ENCODE assay signal across 26 mouse cellular contexts in the genomic region with DNA sequence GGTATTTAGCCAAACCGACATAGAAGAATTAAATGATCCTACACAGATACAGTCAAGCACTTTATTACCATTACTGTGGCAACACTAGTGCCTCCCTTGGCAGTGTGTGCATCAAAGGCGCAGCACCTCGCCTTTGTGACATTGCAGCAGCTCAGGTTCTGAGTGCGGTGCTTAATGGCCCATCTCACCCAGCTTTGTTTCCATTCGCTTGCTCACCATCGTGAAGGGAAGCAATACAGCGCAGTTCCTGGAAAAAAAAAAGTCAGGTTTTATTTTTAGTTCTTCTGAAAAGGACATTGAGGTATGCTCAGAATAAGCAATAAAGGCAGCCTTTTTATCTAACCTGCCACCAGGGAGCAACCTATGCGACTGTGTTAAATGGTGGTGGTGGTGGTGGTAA. TPM values are rescaled to one million over a fixed set of nuclear protein-coding genes. Genes with fewer than 3 reads are reported as not detected.
DNase-seq lines count a peak whose midpoint lies in the region; ATAC-seq and TF ChIP-seq lines count a peak whose summit lies in the region.
"Had no signal": no experiment of that assay in that cellular context is flagged by ENCODE, and none has a peak within 500 bp of the region (broad histone marks: within the 10 kb centered on the region; RNA-seq: fewer than 3 reads in every experiment).

No protein-coding gene starts in this region.

- DNase-seq in kidney, postnatal 0 days (ENCODE audit: low spot score), result peak; percentile 51
- peak; percentile 56 to 60 for DNase-seq in spleen, postnatal 36 days (ENCODE audit: low spot score in 2 of 2)
- DNase-seq in spleen, adult 12 weeks (ENCODE audit: low spot score), result no peak
- DNase-seq in ZHBTc4 (ENCODE audit: low read depth, low spot score), result peak; percentile 34
- DNase-seq in hindbrain, embryonic 10.5 days (ENCODE audit: low spot score), result no peak
- DNase-seq: adrenal gland, adult 2 months; adrenal gland, postnatal 14 days; cerebellum, adult 11-12 months; cerebellum, adult 9-10 months; cerebellum, postnatal 14 days; gastrocnemius, postnatal 10 days; gastrocnemius, postnatal 36 days; heart, adult 2 months; heart, postnatal 14 days; heart, postnatal 4 days had no signal

- no peaks in the 10 kb centered on the region for H3K4me1 ChIP-seq in kidney, postnatal 0 days (replicated peaks; ENCODE audit: insufficient read depth, low read length)
- no peaks in the 10 kb centered on the region for H3K4me1 ChIP-seq in kidney, embryonic 14.5 days (ENCODE audit: control insufficient read depth, insufficient read depth, low read length)
- H3K4me1 ChIP-seq in intestine, embryonic 15.5 days (replicated peaks), result no peaks in the 10 kb centered on the region
- no peaks in the 10 kb centered on the region for H3K4me1 ChIP-seq in hindbrain, embryonic 10.5 days (replicated peaks)
- H3K4me1 ChIP-seq: forebrain, embryonic 10.5 days; forebrain, embryonic 13.5 days; heart, embryonic 10.5 days; hindbrain, embryonic 12.5 days; hindbrain, embryonic 15.5 days had no signal

- H3K9ac ChIP-seq in kidney, postnatal 0 days (ENCODE audit: low read depth, low read length), result no peak overlapping the region
- H3K9ac ChIP-seq in kidney, embryonic 14.5 days (ENCODE audit: low read depth, low read length), result no peak overlapping the region
- no peak overlapping the region for H3K9ac ChIP-seq in intestine, embryonic 15.5 days
- H3K9ac ChIP-seq: forebrain, embryonic 13.5 days; heart, embryonic 13.5 days; hindbrain, embryonic 12.5 days; hindbrain, embryonic 15.5 days had no signal

- H3K27me3 ChIP-seq in kidney, postnatal 0 days (ENCODE audit: insufficient read depth, low read length), result no peaks in the 10 kb centered on the region
- H3K27me3 ChIP-seq in kidney, embryonic 14.5 days (ENCODE audit: control insufficient read depth, insufficient read depth, low read length), result no peaks in the 10 kb centered on the region
- no peaks in the 10 kb centered on the region for H3K27me3 ChIP-seq in intestine, embryonic 15.5 days (replicated peaks)
- H3K27me3 ChIP-seq in hindbrain, embryonic 10.5 days (ENCODE audit: insufficient read depth, poor library complexity, severe bottlenecking), result no peaks in the 10 kb centered on the region
- H3K27me3 ChIP-seq: forebrain, embryonic 13.5 days; heart, embryonic 13.5 days; hindbrain, embryonic 12.5 days; hindbrain, embryonic 15.5 days; Patski had no signal

- WGBS in kidney, postnatal 0 days, result 58% methylated on average over 8 of the region's 8 CpGs
- WGBS in kidney, embryonic 14.5 days, result 68% methylated on average over 8 of the region's 8 CpGs
- 85% methylated on average over 8 of the region's 8 CpGs for WGBS in intestine, embryonic 15.5 days
- WGBS in hindbrain, embryonic 10.5 days, result 95% methylated on average over 8 of the region's 8 CpGs

- H3K27ac ChIP-seq in kidney, postnatal 0 days, result no peak overlapping the region
- no peak overlapping the region for H3K27ac ChIP-seq in kidney, embryonic 14.5 days (ENCODE audit: low read depth, low read length)
- H3K27ac ChIP-seq in intestine, embryonic 15.5 days, result no peak overlapping the region
- H3K27ac ChIP-seq in hindbrain, embryonic 10.5 days, result no peak overlapping the region
- H3K27ac ChIP-seq: forebrain, embryonic 10.5 days; forebrain, embryonic 13.5 days; heart, adult 2 months; heart, embryonic 10.5 days; heart, embryonic 13.5 days; hindbrain, embryonic 12.5 days had no signal

- no peak overlapping the region for H3K4me3 ChIP-seq in kidney, postnatal 0 days (replicated peaks; ENCODE audit: low read depth, low read length)
- no peak overlapping the region for H3K4me3 ChIP-seq in kidney, embryonic 14.5 days (ENCODE audit: low read length)
- no peak overlapping the region for H3K4me3 ChIP-seq in intestine, embryonic 15.5 days (replicated peaks)
- H3K4me3 ChIP-seq in hindbrain, embryonic 10.5 days, result no peak overlapping the region
- H3K4me3 ChIP-seq: forebrain, embryonic 10.5 days; forebrain, embryonic 13.5 days; heart, adult 2 months; heart, embryonic 10.5 days; heart, embryonic 13.5 days; hindbrain, embryonic 12.5 days; hindbrain, embryonic 15.5 days had no signal

- 0 out of 2 replicates have a peak, but pooled peaks have one; percentile 6 for TF ChIP-seq CTCF in kidney, postnatal 0 days (IDR thresholded peaks at IDR 0.05; ENCODE audit: low read depth)

- no peak overlapping the region for H3K4me2 ChIP-seq in kidney, postnatal 0 days (ENCODE audit: low read length)
- H3K4me2 ChIP-seq in kidney, embryonic 14.5 days (replicated peaks; ENCODE audit: low read depth, low read length), result no peak overlapping the region
- H3K4me2 ChIP-seq in intestine, embryonic 15.5 days (replicated peaks), result no peak overlapping the region
- H3K4me2 ChIP-seq: forebrain, embryonic 13.5 days; heart, embryonic 13.5 days; hindbrain, embryonic 12.5 days; hindbrain, embryonic 15.5 days had no signal

- ATAC-seq in kidney, postnatal 0 days (replicated peaks; ENCODE audit: low FRiP score, low read depth), result no peak
- no peak; the same call in 1 of the 2 replicates for ATAC-seq in kidney, embryonic 14.5 days (ENCODE audit: low FRiP score, low TSS enrichment)
- no peak for ATAC-seq in intestine, embryonic 15.5 days
- ATAC-seq: forebrain, embryonic 13.5 days; forebrain, embryonic 16.5 days; Patski had no signal

- H3K9me3 ChIP-seq in kidney, postnatal 0 days (replicated peaks; ENCODE audit: low read length), result no peaks in the 10 kb centered on the region
- H3K9me3 ChIP-seq in kidney, embryonic 14.5 days (ENCODE audit: control insufficient read depth, low read length), result no peaks in the 10 kb centered on the region
- H3K9me3 ChIP-seq in intestine, embryonic 15.5 days, result no peaks in the 10 kb centered on the region
- H3K9me3 ChIP-seq in hindbrain, embryonic 10.5 days, result peaks cover 14% of the 10 kb centered on the region
- H3K9me3 ChIP-seq: forebrain, embryonic 13.5 days; hindbrain, embryonic 15.5 days had no signal

- H3K36me3 ChIP-seq in kidney, postnatal 0 days (ENCODE audit: insufficient read depth, low read length), result no peaks in the 10 kb centered on the region
- H3K36me3 ChIP-seq in kidney, embryonic 14.5 days (ENCODE audit: control insufficient read depth, insufficient read depth, low read length), result no peaks in the 10 kb centered on the region
- H3K36me3 ChIP-seq in intestine, embryonic 15.5 days, result no peaks in the 10 kb centered on the region
- H3K36me3 ChIP-seq in hindbrain, embryonic 10.5 days, result no peaks in the 10 kb centered on the region
- H3K36me3 ChIP-seq: forebrain, embryonic 10.5 days; G1E; heart, embryonic 10.5 days; heart, embryonic 13.5 days; hindbrain, embryonic 12.5 days; hindbrain, embryonic 15.5 days had no signal

RNA-seq across cellular contexts. Expression of gene Lyrm7, which starts 33.9 kb away (rescaled TPM):
- 7.3 and 7.7 TPM in 2 replicates for polyA plus RNA-seq in kidney, postnatal 0 days (2015; fragmentation: Nextera tagmentation; extraction: Ambion mirVana)
- 6.7 and 9.6 TPM in 2 replicates for polyA plus RNA-seq in kidney, embryonic 14.5 days (2014; fragmentation: Nextera tagmentation; extraction: Ambion mirVana)
- 8.9 and 9.4 TPM in 2 replicates for polyA plus RNA-seq in intestine, embryonic 15.5 days (2015; fragmentation: Nextera tagmentation; extraction: Ambion mirVana)
- polyA plus RNA-seq in hindbrain, embryonic 10.5 days (2016; fragmentation: Nextera tagmentation; extraction: Ambion mirVana), result 3.0 and 5.2 TPM in 2 replicates

RNA-seq across cellular contexts. Expression of gene Cdc42se2, which starts 39.3 kb away (rescaled TPM):
- polyA plus RNA-seq in kidney, postnatal 0 days (2015; fragmentation: Nextera tagmentation; extraction: Ambion mirVana), result 64.3 and 72.7 TPM in 2 replicates
- polyA plus RNA-seq in kidney, embryonic 14.5 days (2014; fragmentation: Nextera tagmentation; extraction: Ambion mirVana), result 59.3 and 110 TPM in 2 replicates
- 70.6 and 72.5 TPM in 2 replicates for polyA plus RNA-seq in intestine, embryonic 15.5 days (2015; fragmentation: Nextera tagmentation; extraction: Ambion mirVana)
- 212 and 247 TPM in 2 replicates for polyA plus RNA-seq in hindbrain, embryonic 10.5 days (2016; fragmentation: Nextera tagmentation; extraction: Ambion mirVana)

RNA-seq across cellular contexts. Expression of gene Hint1, which starts 39.4 kb away (rescaled TPM):
- polyA plus RNA-seq in kidney, postnatal 0 days (2015; fragmentation: Nextera tagmentation; extraction: Ambion mirVana), result 1,015 and 1,085 TPM in 2 replicates
- polyA plus RNA-seq in kidney, embryonic 14.5 days (2014; fragmentation: Nextera tagmentation; extraction: Ambion mirVana), result 720 and 912 TPM in 2 replicates
- polyA plus RNA-seq in intestine, embryonic 15.5 days (2015; fragmentation: Nextera tagmentation; extraction: Ambion mirVana), result 705 and 851 TPM in 2 replicates
- polyA plus RNA-seq in hindbrain, embryonic 10.5 days (2016; fragmentation: Nextera tagmentation; extraction: Ambion mirVana), result 626 and 627 TPM in 2 replicates

Comparison
In these comparisons a context has a peak if more than half of its experiments do, and no peak if none do; other contexts are left out.
1. DNase-seq: peak in kidney, postnatal 0 days (single experiment), spleen, postnatal 36 days (2 of 2) and ZHBTc4 (single experiment); none in spleen, adult 12 weeks (single experiment) and hindbrain, embryonic 10.5 days (single experiment).